Mouse (Mus musculus): ENCODE data around the gene Adam11.
A peak's percentile ranks its signal among the peaks of the same experiment; 100 is the strongest.

Gene Adam11

GRCm38 (mm10) chr11:102754416-102754815 lies 6.8 kb upstream of the Adam11 start:
- DNase-seq = no peak

- DNase-seq = no peak
Observed at GRCm38 (mm10) chr11:102755391-102755790, 5.8 kb upstream of the Adam11 start.

- DNase-seq = no peak
Observed at GRCm38 (mm10) chr11:102758977-102759376, 2.3 kb upstream of the Adam11 start.

- DNase-seq = no peak
Observed at GRCm38 (mm10) chr11:102760805-102761308, 382 bp upstream of the Adam11 start.

- DNase-seq = no peak
Observed at GRCm38 (mm10) chr11:102762248-102762647, 1.0 kb downstream of the Adam11 start.

- no peak for DNase-seq
Observed at GRCm38 (mm10) chr11:102763009-102763767, 1.9 kb downstream of the Adam11 start.

- DNase-seq = no peak
Observed at GRCm38 (mm10) chr11:102765416-102765815, 4.2 kb downstream of the Adam11 start.

- DNase-seq = no peak
Observed at GRCm38 (mm10) chr11:102767055-102767670, 5.9 kb downstream of the Adam11 start.

GRCm38 (mm10) chr11:102769141-102769540 lies 7.9 kb downstream of the Adam11 start:
- DNase-seq = no peak

GRCm38 (mm10) chr11:102769993-102770661 lies 8.9 kb downstream of the Adam11 start:
- no peak for DNase-seq

GRCm38 (mm10) chr11:102770662-102771435 lies 9.6 kb downstream of the Adam11 start:
- DNase-seq = no peak

GRCm38 (mm10) chr11:102771916-102772714 lies 10.9 kb downstream of the Adam11 start:
- no peak for DNase-seq

- no peak for DNase-seq
Observed at GRCm38 (mm10) chr11:102772771-102773700, 11.8 kb downstream of the Adam11 start.

- peak; percentile 74 for DNase-seq
Observed at GRCm38 (mm10) chr11:102773713-102774611, 12.7 kb downstream of the Adam11 start.

GRCm38 (mm10) chr11:102774621-102775141 lies 13.4 kb downstream of the Adam11 start:
- peak; percentile 72 for DNase-seq

GRCm38 (mm10) chr11:102777598-102777997 lies 16.4 kb downstream of the Adam11 start:
- no peak for DNase-seq

GRCm38 (mm10) chr11:102778165-102778564 lies 16.9 kb downstream of the Adam11 start:
- DNase-seq = no peak

- DNase-seq = no peak
Observed at GRCm38 (mm10) chr11:102778597-102778996, 17.4 kb downstream of the Adam11 start.

- DNase-seq = no peak
Observed at GRCm38 (mm10) chr11:102779081-102779638, 17.9 kb downstream of the Adam11 start.

Data from layer of hippocampus, adult 9-11 months (tissue).